Mouse (Mus musculus): Measurements from ENCODE around the gene Cxcr3.

Cxcr3 gene

DNA sequence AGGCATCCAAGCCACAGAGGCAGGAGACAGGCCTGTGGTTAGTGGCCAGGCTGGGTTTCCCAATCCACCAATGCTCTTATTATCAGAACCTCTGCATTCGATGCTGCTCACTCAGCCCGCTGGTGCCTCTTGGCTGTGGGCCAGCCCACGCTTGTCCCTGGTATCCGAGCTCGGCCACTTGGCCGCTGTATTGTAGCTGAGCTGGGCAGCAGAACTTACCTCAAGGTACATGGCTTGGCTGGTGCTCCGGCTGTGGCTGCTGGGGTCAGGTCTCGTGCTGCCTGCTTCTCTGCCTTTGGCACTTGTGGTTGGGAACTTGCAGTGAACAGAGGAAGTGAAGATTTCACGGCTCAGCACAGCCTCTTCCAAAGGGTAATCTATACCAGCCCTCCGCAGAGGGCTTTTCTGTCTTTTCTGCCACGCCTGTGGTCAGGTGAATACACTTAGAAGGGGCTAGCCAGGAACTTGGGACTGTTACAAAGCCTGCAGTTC, at the start of gene Cxcr3:
Gene Cxcr3, minus strand, starts transcription at position 442 of the 492 bp plus-strand sequence.
- DNase-seq: peak; percentile 90

DNA sequence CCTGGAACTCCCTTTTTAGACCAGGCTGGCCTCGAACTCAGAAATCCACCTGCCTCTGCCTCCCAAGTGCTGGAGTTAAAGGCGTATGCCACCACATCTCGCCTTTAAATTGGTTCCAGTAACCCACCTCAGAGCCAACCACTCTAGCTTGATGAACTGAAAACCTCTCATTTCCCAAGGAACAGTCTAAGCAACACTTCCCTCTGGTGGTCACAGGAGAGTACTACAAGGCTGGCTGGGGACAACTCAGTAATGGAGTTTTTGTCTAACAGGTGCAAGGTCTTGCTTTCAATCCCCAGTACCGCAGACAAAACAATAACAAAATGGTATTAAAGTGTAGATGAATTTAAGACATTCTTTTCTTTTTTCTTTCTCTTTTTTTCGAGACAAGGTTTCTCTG, 38.0 kb upstream of the Cxcr3 start:
- peak; percentile 71 for DNase-seq

DNA sequence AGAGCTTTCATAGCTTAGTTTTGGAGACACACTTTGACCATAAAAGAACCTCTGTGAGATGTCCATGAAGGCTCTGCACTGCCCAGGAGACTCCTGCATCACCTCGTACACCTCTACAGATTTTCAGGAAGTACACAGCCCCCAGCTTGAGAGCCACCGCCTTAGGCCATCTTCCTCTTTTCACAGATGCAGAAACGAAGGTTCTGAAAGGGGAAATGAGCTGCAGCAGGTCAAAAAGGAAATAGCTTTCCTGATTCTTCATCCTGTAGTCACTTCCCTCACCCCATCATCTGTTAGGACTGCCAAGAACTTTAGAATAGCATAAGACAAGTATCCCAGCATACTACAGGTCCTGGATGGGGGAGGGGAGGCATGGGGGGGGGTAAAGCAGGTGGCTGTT, 36.2 kb upstream of the Cxcr3 start:
- peak; percentile 83 for DNase-seq

DNA sequence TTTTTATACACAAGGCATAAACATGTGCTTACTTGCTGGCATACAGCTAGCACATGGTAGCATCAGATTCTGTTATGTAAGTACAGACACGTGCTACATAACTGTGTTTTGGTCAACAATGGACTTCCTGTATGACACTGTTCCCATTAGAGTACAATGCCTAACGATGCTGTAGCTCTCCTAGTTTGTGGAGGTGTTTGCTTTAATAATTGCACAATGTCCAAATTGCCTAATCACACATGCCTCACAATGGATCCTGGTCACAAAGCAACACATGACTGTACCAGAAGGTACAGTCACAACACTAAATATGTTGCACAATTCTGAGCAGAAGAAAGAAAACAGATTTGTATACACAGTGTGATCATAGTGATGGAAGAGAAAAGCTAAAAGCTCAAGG, 35.4 kb upstream of the Cxcr3 start:
- peak; percentile 39 for DNase-seq

DNA sequence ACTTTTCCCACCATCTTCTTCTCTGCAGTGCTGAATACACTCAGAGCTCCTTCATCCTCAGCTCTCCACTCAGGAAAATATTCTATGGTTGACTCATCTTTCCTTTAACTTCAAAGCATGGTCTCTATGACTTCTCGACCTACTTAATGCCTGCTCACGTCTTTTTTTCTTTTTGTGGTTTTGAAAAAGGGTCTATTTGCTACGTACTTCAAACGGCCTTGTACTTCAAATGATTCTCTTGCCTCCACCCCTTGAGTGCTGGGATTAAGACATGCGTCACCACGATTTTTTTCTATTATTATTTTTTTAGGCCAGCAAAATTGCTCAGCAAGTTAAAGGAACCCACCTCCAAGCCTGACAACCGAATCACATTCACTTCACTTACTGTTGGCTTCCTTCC, 33.2 kb upstream of the Cxcr3 start:
- no peak for DNase-seq

DNA sequence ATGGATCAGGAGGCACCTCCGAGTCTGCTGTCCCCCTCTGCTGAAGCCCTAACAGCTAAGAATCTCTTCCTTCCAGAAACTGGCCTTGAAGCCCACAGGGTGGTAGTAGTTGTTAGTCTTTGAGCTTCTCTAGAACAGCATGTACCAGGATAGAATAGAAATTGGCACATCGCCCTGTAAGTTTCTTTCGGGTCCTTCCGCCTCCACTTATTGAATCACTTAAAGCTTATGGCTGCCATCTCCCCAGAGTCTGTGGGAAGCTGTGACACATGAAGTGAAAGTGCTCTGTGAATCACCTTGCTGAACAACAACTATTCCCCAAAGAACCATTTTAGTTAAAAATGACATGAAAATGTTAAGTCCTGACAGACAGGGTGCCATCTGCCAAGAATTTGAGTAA, 31.0 kb upstream of the Cxcr3 start:
- DNase-seq: no peak

DNA sequence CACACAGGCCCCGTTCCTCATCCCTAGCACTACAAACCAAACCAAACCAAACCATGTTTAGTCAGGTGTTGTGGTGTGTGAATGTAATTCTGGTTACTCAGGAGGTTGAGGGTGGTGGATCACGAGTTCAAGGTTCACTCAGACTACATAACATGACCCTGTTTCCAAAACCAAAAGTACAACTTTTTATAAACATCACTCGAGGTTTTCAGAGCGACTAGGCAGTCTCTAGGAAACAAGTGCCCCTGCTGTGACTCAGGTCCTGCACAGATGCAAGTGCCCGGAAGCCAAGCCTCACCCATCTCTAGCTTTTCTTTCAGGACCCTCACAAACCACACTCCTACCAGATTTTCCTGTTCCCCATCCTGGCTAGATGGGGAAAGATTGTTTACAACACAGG, 30.6 kb upstream of the Cxcr3 start:
- DNase-seq: no peak

DNA sequence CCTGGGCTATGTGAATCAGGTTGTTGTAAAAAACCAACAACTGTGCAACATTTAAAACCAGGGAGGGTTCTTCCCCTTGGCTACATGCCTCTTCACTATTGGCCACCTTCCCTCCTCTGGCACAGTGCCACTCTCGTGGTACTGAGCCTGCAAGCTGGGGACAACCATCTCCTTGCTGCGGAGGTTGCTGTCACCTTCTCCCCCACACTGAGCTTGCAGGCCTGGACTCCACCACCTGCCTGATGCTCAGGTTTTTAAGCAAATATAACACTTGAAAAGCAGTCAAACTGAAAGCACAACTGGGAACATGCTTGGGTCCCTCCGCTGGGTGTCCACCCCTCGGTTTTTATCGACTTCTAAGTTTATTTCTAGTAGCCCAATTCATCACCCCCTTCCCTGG, 20.4 kb upstream of the Cxcr3 start:
- DNase-seq: no peak

DNA sequence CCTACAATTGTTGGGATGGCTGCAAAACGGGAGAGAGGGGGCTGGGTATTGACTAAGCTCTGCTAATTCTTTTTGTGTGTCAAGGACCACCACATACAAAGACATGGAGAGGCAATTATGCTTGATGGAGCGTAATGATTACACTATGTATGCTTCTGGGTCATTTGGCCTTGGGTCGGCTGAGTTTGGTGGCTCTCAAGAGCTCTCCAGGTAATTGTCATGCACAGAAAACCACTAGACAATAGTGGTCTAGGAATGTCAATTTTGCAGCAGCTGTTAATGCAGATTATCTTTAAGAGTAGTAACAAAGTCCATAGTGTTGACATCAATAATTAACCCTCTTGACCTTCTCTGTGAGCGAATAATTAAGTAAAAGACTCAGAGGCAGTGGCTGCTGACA, 16.1 kb upstream of the Cxcr3 start:
- DNase-seq: no peak

DNA sequence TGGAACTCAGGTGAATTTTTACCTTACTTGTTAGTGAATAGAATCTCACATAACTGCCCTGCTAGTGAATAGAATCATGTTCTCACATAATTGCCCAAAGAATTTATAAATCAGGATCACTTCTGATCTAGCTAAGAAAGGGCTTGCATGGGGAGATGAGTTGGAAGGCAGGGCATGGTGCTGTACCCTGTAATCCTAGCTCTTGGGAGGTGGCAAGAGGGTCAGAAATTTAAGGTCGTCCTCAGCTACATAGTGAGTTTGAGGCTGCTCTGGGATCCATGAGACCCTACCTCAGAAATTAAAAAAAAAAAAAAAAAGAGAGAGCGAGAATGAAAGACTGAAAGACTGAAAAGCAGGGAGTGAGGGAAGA, 7.0 kb upstream of the Cxcr3 start:
- no peak for DNase-seq

DNA sequence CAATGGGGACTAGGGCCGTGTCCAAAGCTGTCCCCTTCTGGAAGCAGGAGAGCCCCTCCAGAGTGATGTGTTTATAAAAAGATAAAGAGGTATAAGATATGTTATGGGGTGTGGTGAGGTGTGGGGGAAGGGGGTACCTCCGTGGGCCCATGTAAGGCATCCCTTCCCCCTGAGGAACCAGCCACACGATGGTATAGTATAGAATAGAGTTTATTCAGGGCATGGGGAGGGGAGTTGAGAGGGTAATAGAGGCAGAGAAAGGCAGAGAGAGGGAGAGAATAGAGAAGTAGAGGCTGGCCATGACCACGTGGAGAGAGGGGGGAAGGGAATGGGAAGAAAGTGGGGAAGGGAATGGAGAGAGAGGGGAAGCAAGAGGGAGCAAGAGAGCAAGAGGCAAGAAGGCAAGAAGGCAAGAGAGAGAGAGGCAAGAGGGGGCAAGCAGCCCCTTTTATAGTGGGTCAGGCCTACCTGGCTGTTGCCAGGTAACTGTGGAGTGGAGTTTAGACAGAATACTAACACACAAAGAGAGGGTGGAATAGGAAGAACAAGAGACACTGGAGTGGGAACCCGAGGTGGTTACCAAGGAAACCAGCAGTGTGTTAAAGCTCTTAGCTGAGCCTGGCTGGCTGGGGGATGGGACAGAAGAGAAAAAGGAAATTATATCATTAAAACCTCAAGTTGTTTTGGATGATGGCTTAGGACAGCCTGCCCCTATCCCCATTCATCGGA, 6.4 kb upstream of the Cxcr3 start:
- peak; percentile 16 for DNase-seq

DNA sequence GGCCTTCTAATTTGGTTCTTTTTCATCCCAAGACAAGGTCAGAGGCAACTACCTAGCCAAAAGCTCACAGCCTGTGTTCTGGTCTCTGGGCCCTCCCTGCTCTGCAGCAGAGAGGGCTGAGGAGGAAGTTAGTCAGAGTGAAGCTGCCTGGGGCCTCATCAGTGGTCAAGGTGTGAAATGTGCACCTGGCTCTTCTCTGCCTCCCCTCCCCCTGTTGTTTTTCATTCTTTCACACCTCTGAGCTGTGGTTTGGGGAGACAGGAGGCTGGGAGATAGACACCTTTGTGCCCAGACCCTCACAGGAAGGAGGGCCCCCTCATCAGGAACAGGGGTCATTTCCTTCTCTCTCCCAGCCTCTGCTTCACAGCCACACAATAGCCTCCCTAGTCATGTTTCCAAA, 3.1 kb upstream of the Cxcr3 start:
- no peak for DNase-seq

DNA sequence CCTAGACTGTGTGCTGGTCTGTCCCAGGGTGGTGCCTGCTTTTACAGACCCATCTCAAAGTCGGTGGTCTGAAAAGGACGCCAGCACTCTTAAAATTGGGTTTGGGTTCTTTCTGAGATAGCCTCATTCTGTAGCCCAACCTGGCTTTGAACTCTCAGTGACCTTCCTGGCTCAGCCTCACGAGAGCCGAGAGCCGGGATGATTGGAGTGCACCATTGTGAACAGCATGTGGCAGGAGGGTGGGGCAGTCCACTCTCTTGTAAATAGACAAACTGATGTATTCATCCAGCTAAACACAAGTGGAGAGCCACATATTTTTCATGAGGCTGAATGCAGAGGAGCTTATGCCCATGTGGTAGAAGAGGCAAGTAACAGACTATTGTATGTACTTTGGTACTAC, 912 bp upstream of the Cxcr3 start:
- no peak for DNase-seq

DNA sequence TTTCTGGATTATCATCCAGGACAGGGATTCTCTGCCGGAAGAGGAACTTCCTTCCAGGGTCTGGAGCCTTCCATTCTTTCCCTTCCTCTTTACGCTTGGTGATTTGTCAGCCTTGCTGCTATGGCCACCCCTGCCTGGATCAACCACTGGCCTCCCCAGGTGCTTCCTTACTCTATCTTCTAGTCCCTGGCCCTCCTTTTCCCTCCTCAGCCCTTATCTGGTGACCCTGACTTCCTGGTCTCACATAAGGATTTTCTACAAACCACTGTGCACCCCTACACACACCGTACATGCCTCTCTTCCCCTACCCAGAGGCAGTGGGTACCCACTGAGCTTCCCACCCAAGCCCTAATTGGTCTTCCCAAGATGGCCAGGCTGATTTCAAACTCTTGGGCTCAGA, 781 bp downstream of the Cxcr3 start:
- DNase-seq: no peak

DNA sequence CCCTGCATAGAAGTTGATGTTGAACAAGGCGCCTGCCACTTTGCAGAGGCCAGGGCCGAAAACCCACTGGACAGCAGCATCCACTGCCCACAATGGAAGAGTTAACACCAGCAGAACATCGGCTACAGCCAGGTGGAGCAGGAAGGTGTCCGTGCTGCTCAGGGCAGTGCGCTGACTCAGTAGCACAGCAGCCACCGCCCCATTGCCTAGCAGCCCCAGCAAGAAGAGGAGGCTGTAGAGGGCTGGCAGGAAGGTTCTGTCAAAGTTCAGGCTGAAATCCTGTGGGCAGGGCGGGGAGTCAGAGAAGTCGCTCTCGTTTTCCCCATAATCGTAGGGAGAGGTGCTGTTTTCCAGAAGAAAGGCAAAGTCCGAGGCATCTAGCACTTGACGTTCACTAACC, 1.4 kb downstream of the Cxcr3 start:
- DNase-seq: peak; percentile 68

DNA sequence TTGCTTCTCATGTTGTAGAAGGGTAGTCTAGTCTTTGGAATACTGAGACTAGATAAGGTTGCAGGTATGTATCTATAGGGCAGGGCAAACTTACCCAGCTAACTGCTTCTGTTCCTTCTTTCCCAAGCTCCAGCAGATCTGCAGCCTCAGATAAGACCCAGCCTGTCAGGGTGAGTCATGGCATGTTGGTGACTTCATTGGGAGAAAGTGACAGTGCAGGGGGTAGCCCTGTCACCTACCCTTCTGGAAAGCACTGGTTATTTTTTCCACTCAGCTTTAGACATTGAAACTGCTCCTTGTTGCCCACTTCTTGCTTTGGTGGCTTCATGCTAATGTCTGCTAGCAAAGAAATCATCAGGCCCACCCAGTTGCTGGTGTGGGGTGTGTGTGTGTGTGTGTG, 4.1 kb downstream of the Cxcr3 start:
- no peak for DNase-seq

DNA sequence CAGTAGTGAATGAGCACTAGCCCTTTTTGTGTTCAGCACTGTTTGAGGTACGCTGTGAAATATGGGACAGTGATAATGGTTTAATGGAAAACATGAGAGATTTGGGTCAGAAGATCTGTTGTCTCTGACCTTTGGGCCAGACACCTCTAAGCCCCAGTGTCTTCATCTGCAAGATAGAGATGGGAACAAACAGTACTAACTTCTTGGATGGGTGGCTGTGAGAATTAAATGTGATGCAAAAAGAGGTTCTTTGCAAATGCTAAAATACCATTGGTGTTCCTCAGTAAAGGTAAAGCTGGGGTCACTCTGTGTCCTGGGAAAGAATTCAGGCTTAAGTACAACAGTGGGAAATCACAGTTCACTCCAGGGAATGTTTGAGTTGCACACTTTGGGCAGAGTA, 13.7 kb downstream of the Cxcr3 start:
- DNase-seq: peak; percentile 11

DNA sequence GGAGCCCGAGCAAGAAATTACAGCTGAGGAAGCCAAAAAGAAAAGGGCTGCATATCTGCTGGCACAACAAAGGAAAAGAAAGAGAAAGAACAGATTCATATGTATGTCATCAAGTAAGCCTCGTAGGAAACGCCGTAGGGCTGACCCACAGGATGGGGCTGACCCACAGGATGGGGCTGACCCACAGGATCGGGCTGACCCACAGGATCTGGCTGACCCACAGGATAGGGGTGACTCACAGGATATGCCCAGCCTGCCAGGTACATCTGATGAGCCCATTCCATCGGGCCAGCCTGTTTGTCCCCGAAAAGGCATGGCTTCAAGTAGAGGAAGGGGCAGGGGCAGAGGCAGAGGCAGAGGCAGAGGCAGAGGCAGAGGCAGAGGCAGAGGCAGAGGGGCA, 29.0 kb downstream of the Cxcr3 start:
- DNase-seq: peak; percentile 87

DNA sequence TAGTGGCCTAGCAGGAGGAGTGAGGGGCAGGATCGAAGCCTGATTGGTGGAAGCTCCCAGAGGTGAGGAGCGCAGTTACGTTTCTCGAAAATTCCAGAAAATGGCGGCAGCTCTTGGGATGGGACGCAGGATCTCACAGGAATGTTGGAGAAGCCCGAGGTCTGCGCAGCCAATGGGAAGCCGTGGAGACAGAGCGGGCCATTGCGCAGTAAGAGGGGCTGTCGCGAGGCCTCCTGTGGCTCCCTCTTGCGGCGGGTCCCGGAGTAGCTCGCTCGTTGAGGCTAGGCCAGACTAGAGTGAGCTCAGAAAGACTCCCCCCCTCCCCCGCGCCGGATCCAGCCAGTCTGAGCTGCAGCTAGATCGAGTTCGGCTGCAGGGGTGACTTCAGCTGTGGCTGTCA, 35.8 kb downstream of the Cxcr3 start:
- DNase-seq: peak; percentile 74

DNA sequence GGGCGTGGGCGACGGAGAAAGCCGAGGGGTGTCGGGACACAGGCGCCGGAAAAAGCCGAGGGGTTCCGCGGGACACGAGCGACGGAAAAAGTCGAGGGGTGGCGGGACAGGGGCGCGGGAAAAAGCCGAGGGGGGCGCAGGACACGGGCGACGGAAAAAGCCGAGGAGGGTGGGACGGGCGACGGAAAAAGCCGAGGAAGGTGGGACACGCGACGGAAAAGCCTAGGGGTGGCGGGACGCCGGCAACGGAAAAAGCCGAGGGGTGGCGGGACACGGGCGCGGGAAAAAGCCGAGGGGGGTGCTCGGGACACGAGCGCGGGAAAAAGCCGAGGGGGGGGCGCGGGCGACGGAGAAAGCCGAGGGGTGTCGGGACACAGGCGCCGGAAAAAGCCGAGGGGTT, 36.5 kb downstream of the Cxcr3 start:
- DNase-seq: peak; percentile 62

DNA sequence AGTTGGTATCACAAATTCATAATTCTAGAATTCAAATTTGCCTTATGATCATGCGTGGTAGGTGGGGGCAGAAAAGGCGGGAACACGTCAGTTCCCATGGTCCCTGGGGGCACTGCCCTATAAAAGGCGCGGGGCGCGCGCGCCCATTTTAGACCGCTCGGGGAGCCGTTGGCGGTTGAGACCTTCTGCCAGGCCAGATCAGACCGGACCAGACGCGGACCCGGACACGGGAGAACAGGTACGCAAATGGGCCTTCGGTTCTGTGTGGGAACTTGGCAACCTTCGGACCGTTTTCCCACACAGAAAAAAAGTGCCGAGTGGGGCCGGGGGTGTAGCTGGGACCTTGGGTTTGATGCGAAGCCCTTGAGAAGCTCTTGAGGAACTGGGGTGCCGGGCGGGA, 38.4 kb downstream of the Cxcr3 start:
- DNase-seq: peak; percentile 64

Measured in heart, adult 11 months (tissue).